Mouse (Mus musculus): ENCODE measurements at regions not wholly inside any gene's neighbourhood (a gene's known extent, or its start where the extent isn't known, plus 50 kb on each side); places are given as distances from the start of the nearest gene placed in this dataset.

DNA sequence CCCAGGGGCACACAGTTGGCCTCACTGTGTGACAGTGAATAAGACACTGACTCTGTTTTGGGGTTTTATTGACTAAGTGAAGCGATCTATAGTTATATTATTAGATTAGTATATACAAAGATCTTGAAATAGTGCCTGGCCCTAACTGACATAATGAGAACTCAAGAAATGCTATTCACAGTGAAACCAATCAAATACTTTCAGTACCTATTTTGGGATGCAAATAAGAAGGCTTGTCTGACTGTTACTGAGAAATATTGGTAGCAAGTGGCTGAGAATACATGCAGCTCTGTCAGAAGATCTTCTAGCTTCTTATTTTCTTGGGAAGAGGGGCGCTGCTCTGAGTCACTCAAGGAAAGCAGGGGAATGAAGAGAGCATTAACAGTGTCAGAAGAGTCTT lies 97.7 kb upstream of the Dnajc24 start:
- WGBS: 92% methylated on average over 2 of the region's 2 CpGs
- no peak for TF ChIP-seq CTCF (IDR thresholded peaks at IDR 0.05; ENCODE audit: low read depth)

DNA sequence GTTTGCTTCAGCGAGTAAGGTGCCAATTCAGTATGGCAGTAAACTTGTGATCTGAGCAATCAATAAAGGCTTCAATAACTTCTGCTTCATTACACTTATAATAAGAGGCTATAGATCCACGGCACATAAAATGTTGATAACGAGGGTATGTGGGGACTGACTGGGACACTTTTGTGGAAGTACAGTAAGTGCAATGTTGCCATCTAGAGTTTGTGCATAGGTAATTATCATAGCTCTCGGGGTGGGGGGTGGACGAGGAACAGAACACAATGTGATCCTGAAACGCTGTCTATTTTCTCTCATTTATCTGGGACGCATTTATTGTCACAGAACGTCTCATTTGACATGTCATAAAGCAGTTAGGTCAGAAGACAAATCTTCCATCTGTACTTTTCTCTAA lies 82.8 kb upstream of the Dnajc24 start:
- H3K9me3 ChIP-seq (ENCODE audit: low read length): no peaks in the 10 kb centered on the region
- TF ChIP-seq CTCF (IDR thresholded peaks at IDR 0.05; ENCODE audit: low read depth): peak; percentile 63
- 15% methylated on average over 8 of the region's 8 CpGs for WGBS
- H3K9ac ChIP-seq (replicated peaks; ENCODE audit: low read length): no peak overlapping the region
- no peak overlapping the region for H3K4me2 ChIP-seq (ENCODE audit: low read depth, low read length)
- no peaks in the 10 kb centered on the region for H3K4me1 ChIP-seq (ENCODE audit: insufficient read depth, low read length)
- DNase-seq (ENCODE audit: low spot score) (peak; percentile 71), ATAC-seq (no peak; the same call in 1 of the 2 replicates)
- H3K27ac ChIP-seq: no peak overlapping the region
- no peaks in the 10 kb centered on the region for H3K27me3 ChIP-seq (ENCODE audit: insufficient read depth, low read length)
- H3K36me3 ChIP-seq (ENCODE audit: insufficient read depth, low read length): no peaks in the 10 kb centered on the region
- H3K4me3 ChIP-seq (ENCODE audit: low read length): no peak overlapping the region

More for the DNA sequence above, 97.7 kb upstream of the Dnajc24 start:
- H3K9ac ChIP-seq (replicated peaks; ENCODE audit: low read length): no peak overlapping the region
- no peaks in the 10 kb centered on the region for H3K9me3 ChIP-seq (ENCODE audit: low read length)
- no peak overlapping the region for H3K27ac ChIP-seq
- H3K4me2 ChIP-seq (ENCODE audit: low read depth, low read length): no peak overlapping the region
- H3K36me3 ChIP-seq (ENCODE audit: insufficient read depth, low read length): no peaks in the 10 kb centered on the region
- ATAC-seq (no peak), DNase-seq (ENCODE audit: low spot score) (no peak)
- H3K4me3 ChIP-seq (ENCODE audit: low read length): no peak overlapping the region
- H3K27me3 ChIP-seq (ENCODE audit: insufficient read depth, low read length): no peaks in the 10 kb centered on the region
- no peaks in the 10 kb centered on the region for H3K4me1 ChIP-seq (ENCODE audit: insufficient read depth, low read length)

DNA sequence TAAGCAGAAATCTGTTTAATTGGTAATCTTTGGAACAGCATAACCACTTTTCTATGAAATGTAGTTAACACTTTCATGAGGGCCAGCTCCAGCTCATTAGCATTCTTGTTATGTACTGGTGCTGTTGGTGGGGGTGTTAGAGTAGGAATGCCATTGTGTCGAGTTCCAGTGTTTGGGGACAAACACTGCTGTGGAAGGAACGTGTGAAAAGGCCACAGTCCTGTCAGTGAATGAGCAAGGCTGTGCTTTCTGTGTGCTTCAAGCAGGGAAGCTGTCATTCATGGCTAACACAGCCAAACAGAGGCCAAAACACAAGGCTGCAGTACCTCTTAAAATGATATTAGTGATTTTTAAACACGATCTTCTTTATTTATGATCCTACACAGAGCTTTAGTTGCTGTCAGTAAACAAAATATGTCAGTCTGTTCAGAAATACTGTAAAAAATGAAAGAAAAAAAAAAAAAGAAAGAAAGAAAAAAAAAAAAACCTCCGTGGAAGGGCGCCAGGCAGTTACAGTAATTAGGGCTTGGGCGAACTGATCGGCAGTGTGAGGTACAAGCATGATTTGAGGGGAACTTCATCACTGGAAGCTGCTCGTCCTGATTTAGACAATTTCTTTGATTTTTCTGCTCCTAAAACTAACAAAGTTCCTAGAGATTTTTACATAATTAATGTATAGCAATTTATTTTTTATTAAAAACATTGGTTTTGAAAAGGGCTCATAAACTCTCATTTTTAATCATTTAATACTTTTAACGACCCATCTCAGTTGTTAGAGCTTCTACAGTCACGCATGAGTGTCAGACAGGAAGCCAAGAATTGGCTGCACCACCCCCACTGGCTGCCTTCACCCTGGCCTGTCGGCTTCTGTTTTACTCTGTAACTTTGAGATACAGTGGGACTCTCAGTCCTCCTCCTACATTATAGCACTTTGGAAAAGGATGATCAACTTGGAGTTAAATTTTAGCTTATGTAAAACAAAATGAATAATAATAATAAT lies 80.8 kb upstream of the Dnajc24 start:
- H3K27me3 ChIP-seq (ENCODE audit: insufficient read depth, low read length): no peaks in the 10 kb centered on the region
- no peak for TF ChIP-seq CTCF (IDR thresholded peaks at IDR 0.05; ENCODE audit: low read depth)
- peak; percentile 92 for ATAC-seq
- peak overlapping the region; percentile 24 for H3K4me2 ChIP-seq (ENCODE audit: low read depth, low read length)
- H3K9ac ChIP-seq (replicated peaks; ENCODE audit: low read length): 0 out of 2 replicates have a peak overlapping the region, but pooled peaks have one; percentile 17
- peak; percentile 73 for DNase-seq (ENCODE audit: low spot score)
- H3K4me1 ChIP-seq (ENCODE audit: insufficient read depth, low read length): no peaks in the 10 kb centered on the region
- H3K4me3 ChIP-seq (ENCODE audit: low read length): 0 out of 2 replicates have a peak overlapping the region, but pooled peaks have one; percentile 2
- no peaks in the 10 kb centered on the region for H3K9me3 ChIP-seq (ENCODE audit: low read length)
- 13% methylated on average over 11 of the region's 11 CpGs for WGBS
- H3K27ac ChIP-seq: 0 out of 2 replicates have a peak overlapping the region, but pooled peaks have one; percentile 20
- H3K36me3 ChIP-seq (ENCODE audit: insufficient read depth, low read length): no peaks in the 10 kb centered on the region

DNA sequence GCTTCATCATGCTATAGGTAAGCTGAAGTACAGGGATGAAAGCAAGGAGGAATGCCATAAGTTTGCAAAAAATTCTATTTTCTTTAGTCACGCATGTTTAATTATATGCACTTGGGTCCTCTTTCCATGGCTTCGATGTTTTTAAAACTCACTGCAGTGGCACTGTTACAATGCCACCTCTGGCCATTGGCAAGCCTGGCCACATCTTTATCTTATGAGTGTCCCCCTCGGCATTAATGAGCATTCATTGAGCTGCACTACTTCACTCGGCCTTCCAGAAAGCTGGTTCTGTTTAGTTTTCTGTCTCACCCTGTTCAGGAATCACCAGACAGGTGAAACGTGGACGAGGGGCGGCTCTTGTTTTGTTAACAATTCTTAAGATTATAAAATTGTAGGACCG lies 79.7 kb upstream of the Dnajc24 start:
- 0 out of 2 replicates have a peak, but pooled peaks have one; percentile 15 for TF ChIP-seq CTCF (IDR thresholded peaks at IDR 0.05; ENCODE audit: low read depth)
- peak; percentile 28 for DNase-seq (ENCODE audit: low spot score)
- Histone ChIP-seq H3K27me3 (ENCODE audit: insufficient read depth, low read length) (no peaks in the 10 kb centered on the region), H3K36me3 (ENCODE audit: insufficient read depth, low read length) (no peaks in the 10 kb centered on the region), H3K27ac (no peak overlapping the region), H3K9ac (replicated peaks; ENCODE audit: low read length) (no peak overlapping the region), H3K4me3 (ENCODE audit: low read length) (no peak overlapping the region), H3K4me2 (ENCODE audit: low read depth, low read length) (no peak overlapping the region), H3K4me1 (ENCODE audit: insufficient read depth, low read length) (no peaks in the 10 kb centered on the region), H3K9me3 (ENCODE audit: low read length) (no peaks in the 10 kb centered on the region)
- 35% methylated on average over 8 of the region's 8 CpGs for WGBS
- no peak for ATAC-seq

DNA sequence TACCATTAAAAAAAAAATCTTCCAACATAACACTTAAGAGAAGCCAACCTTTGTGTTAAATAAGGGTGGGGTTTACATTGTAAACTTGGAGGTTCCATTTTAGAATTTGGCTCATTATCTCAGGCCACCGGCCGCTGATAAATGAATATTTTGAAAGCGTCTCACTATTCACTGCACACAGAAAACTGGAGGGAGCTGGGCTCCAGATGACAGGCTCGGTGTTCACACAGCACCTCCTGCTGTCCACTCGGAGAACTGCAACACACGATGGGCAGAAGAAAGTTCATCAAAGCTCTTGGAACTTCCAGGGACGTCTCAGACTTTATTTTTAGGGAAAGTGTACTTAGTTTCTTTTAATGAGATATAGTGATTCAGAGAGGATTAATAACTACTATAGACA lies 78.6 kb upstream of the Dnajc24 start:
- TF ChIP-seq CTCF (IDR thresholded peaks at IDR 0.05; ENCODE audit: low read depth): peak; percentile 88
- Histone ChIP-seq H3K4me2 (ENCODE audit: low read depth, low read length) (no peak overlapping the region), H3K4me3 (ENCODE audit: low read length) (no peak overlapping the region), H3K27me3 (ENCODE audit: insufficient read depth, low read length) (no peaks in the 10 kb centered on the region), H3K4me1 (ENCODE audit: insufficient read depth, low read length) (no peaks in the 10 kb centered on the region), H3K9ac (replicated peaks; ENCODE audit: low read length) (no peak overlapping the region), H3K27ac (no peak overlapping the region), H3K36me3 (ENCODE audit: insufficient read depth, low read length) (no peaks in the 10 kb centered on the region), H3K9me3 (ENCODE audit: low read length) (no peaks in the 10 kb centered on the region)
- ATAC-seq: peak; percentile 28; the same call in 1 of the 2 replicates
- peak; percentile 83 for DNase-seq (ENCODE audit: low spot score)
- 4% methylated on average over 7 of the region's 7 CpGs for WGBS

DNA sequence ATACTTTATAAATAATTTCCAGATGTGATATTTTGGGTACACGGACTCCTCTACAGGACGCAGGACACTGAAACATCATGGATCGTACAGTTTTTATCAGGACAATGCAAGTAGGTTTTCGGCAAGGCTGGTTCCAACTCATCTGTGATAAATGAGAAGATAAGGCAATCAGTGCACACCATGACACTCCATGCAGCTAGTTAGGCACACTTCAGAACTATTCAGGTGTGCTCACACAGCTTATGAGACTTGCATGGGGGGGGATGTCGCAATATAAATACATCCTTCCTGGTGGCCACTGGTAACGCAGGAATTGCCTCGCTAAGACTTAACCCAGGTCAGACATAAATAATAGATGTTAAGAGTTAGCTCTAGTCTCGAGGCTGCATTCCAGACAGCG lies 77.3 kb upstream of the Dnajc24 start:
- no peak for TF ChIP-seq CTCF (IDR thresholded peaks at IDR 0.05; ENCODE audit: low read depth)
- Histone ChIP-seq H3K9me3 (ENCODE audit: low read length) (no peaks in the 10 kb centered on the region), H3K4me2 (ENCODE audit: low read depth, low read length) (no peak overlapping the region), H3K4me3 (ENCODE audit: low read length) (no peak overlapping the region), H3K27ac (no peak overlapping the region), H3K9ac (replicated peaks; ENCODE audit: low read length) (no peak overlapping the region), H3K27me3 (ENCODE audit: insufficient read depth, low read length) (no peaks in the 10 kb centered on the region), H3K36me3 (ENCODE audit: insufficient read depth, low read length) (no peaks in the 10 kb centered on the region), H3K4me1 (ENCODE audit: insufficient read depth, low read length) (no peaks in the 10 kb centered on the region)
- DNase-seq (ENCODE audit: low spot score): no peak
- 67% methylated on average over 9 of the region's 9 CpGs for WGBS
- no peak for ATAC-seq

DNA sequence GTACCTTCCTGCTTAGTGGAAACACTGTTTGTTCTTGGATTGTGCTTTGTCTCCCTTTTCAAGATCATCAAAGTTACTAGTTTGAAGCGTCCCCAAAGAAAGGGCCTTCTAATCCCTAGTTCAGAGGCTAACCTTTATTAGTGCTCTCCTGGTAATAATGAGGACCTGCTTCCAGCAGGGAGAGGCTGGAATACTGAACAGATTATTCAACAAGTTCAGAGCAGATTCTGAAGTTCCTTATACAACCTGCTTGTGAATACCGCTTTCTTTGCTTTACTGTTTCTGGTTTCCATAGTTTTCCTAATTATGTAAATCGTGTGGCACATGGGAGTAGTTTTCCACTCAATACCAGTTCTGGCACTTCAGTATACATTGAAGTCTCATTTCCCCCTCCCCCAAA lies 75.2 kb upstream of the Dnajc24 start:
- Histone ChIP-seq H3K4me3 (ENCODE audit: low read length) (no peak overlapping the region), H3K27me3 (ENCODE audit: insufficient read depth, low read length) (no peaks in the 10 kb centered on the region), H3K27ac (no peak overlapping the region), H3K9ac (replicated peaks; ENCODE audit: low read length) (no peak overlapping the region), H3K9me3 (ENCODE audit: low read length) (no peaks in the 10 kb centered on the region), H3K4me1 (ENCODE audit: insufficient read depth, low read length) (no peaks in the 10 kb centered on the region), H3K36me3 (ENCODE audit: insufficient read depth, low read length) (no peaks in the 10 kb centered on the region), H3K4me2 (ENCODE audit: low read depth, low read length) (no peak overlapping the region)
- no peak for DNase-seq (ENCODE audit: low spot score)
- ATAC-seq: no peak
- TF ChIP-seq CTCF (IDR thresholded peaks at IDR 0.05; ENCODE audit: low read depth): no peak
- WGBS: 45% methylated on average over 3 of the region's 3 CpGs
